Mouse (Mus musculus): Measurements from ENCODE around the gene Tifa. TPM values are rescaled to one million over a fixed set of nuclear protein-coding genes. Genes with fewer than 3 reads are reported as not detected.

The Tifa gene
- total and polyA plus RNA-seq, 3 experiments, result 1.4 to 3.2 (median 2.8) TPM

- H3K4me1 ChIP-seq (ENCODE audit: control insufficient read depth in 1 of 2, insufficient read depth in 2 of 2), result no peaks in the 10 kb centered on the region
- H3K79me2 ChIP-seq (replicated peaks; ENCODE audit: control insufficient read depth, extremely low read depth, insufficient read depth, poor library complexity, severe bottlenecking), result no peaks in the 10 kb centered on the region
- H3K9me3 ChIP-seq (replicated peaks; ENCODE audit: low read length), result no peaks in the 10 kb centered on the region
- no peak overlapping the region for H3K9ac ChIP-seq (ENCODE audit: insufficient read depth, low read depth)
- no peak overlapping the region for H3K4me2 ChIP-seq (ENCODE audit: insufficient read depth, low read depth, poor library complexity, severe bottlenecking)
- in situ Hi-C loops (cut with MboI; ENCODE audit: low pct_ligation_motif_present, low pct_unique_long_range_greater_than_20kb, low sequenced_read_pairs) (no loop called here), dilution Hi-C loops (cut with MboI; ENCODE audit: extremely low pct_ligation_motif_present, extremely low pct_unique_long_range_greater_than_20kb, low sequenced_read_pairs) (no loop called here)
- no peak for DNase-seq (ENCODE audit: extremely low read depth)
- H3K36me3 ChIP-seq (replicated peaks in 1 of 2; ENCODE audit: control insufficient read depth in 1 of 2, insufficient read depth in 1 of 2, low read length in 1 of 2), result peaks cover 27 to 43% of the 10 kb centered on the region in 2 experiments
- H3K4me3 ChIP-seq (replicated peaks in 1 of 3; ENCODE audit: low read depth in 2 of 3, low read length in 2 of 3, poor library complexity in 1 of 3), result no peak overlapping the region
- no peak for TF ChIP-seq POLR2AphosphoS2 (IDR thresholded peaks at IDR 0.05; ENCODE audit: low read depth, low read length)
- no peak for TF ChIP-seq BHLHE40 (IDR thresholded peaks at IDR 0.05; ENCODE audit: low read depth, low read length)
- TF ChIP-seq IRF4 (IDR thresholded peaks at IDR 0.05; ENCODE audit: low read depth, low read length), result no peak
- no peak for TF ChIP-seq RCOR1 (conservative IDR thresholded peaks at IDR 0.05; ENCODE audit: low read depth, low read length)
- TF ChIP-seq ETS1 (conservative IDR thresholded peaks at IDR 0.05; ENCODE audit: low read depth, low read length), result no peak
- TF ChIP-seq MEF2A (IDR thresholded peaks at IDR 0.05; ENCODE audit: borderline replicate concordance, low read depth, low read length), result no peak
- TF ChIP-seq MAZ (IDR thresholded peaks at IDR 0.05; ENCODE audit: low read depth, low read length), result no peak
- no peak for TF ChIP-seq TCF12 (IDR thresholded peaks at IDR 0.05; ENCODE audit: low read depth, low read length)
- no peak overlapping the region for H3K27ac ChIP-seq (ENCODE audit: insufficient read depth, low read depth)
- H3K27me3 ChIP-seq (replicated peaks), result no peaks in the 10 kb centered on the region
Measured at GRCm38 (mm10) chr3:127805071-127805470, 15.5 kb downstream of the Tifa start.

- Histone ChIP-seq H3K27ac (ENCODE audit: insufficient read depth, low read depth) (no peak overlapping the region), H3K4me3 (replicated peaks in 1 of 3; ENCODE audit: low read depth in 2 of 3, low read length in 2 of 3, poor library complexity in 1 of 3) (no peak overlapping the region), H3K4me1 (ENCODE audit: control insufficient read depth in 1 of 2, insufficient read depth in 2 of 2) (no peaks in the 10 kb centered on the region), H3K27me3 (replicated peaks) (no peaks in the 10 kb centered on the region), H3K9ac (ENCODE audit: insufficient read depth, low read depth) (no peak overlapping the region), H3K9me3 (replicated peaks; ENCODE audit: low read length) (no peaks in the 10 kb centered on the region), H3K36me3 (replicated peaks in 1 of 2; ENCODE audit: control insufficient read depth in 1 of 2, insufficient read depth in 1 of 2, low read length in 1 of 2) (peaks cover 32 to 49% of the 10 kb centered on the region in 2 experiments), H3K79me2 (replicated peaks; ENCODE audit: control insufficient read depth, extremely low read depth, insufficient read depth, poor library complexity, severe bottlenecking) (no peaks in the 10 kb centered on the region), H3K4me2 (ENCODE audit: insufficient read depth, low read depth, poor library complexity, severe bottlenecking) (no peak overlapping the region)
- dilution Hi-C loops (cut with MboI; ENCODE audit: extremely low pct_ligation_motif_present, extremely low pct_unique_long_range_greater_than_20kb, low sequenced_read_pairs) (no loop called here), in situ Hi-C loops (cut with MboI; ENCODE audit: low pct_ligation_motif_present, low pct_unique_long_range_greater_than_20kb, low sequenced_read_pairs) (no loop called here)
- DNase-seq (ENCODE audit: extremely low read depth), result no peak
- no peak for TF ChIP-seq EP300 (IDR thresholded peaks at IDR 0.05; ENCODE audit: low read length)
- TF ChIP-seq ZMIZ1 (IDR thresholded peaks at IDR 0.05; ENCODE audit: low read depth, low read length), result no peak
- TF ChIP-seq RCOR1 (conservative IDR thresholded peaks at IDR 0.05; ENCODE audit: low read depth, low read length), result no peak
- no peak for TF ChIP-seq HCFC1 (IDR thresholded peaks at IDR 0.05; ENCODE audit: low read depth, low read length)
Measured at GRCm38 (mm10) chr3:127805991-127806390, 16.4 kb downstream of the Tifa start.

- Histone ChIP-seq H3K4me1 (ENCODE audit: control insufficient read depth in 1 of 2, insufficient read depth in 2 of 2) (no peaks in the 10 kb centered on the region), H3K4me3 (replicated peaks in 1 of 3; ENCODE audit: low read depth in 2 of 3, low read length in 2 of 3, poor library complexity in 1 of 3) (no peak overlapping the region), H3K9ac (ENCODE audit: insufficient read depth, low read depth) (no peak overlapping the region), H3K27me3 (replicated peaks) (no peaks in the 10 kb centered on the region), H3K36me3 (replicated peaks in 1 of 2; ENCODE audit: control insufficient read depth in 1 of 2, insufficient read depth in 1 of 2, low read length in 1 of 2) (peaks cover 39 to 63% of the 10 kb centered on the region in 2 experiments), H3K4me2 (ENCODE audit: insufficient read depth, low read depth, poor library complexity, severe bottlenecking) (no peak overlapping the region), H3K27ac (ENCODE audit: insufficient read depth, low read depth) (no peak overlapping the region), H3K79me2 (replicated peaks; ENCODE audit: control insufficient read depth, extremely low read depth, insufficient read depth, poor library complexity, severe bottlenecking) (no peaks in the 10 kb centered on the region), H3K9me3 (replicated peaks; ENCODE audit: low read length) (no peaks in the 10 kb centered on the region)
- in situ Hi-C loops (cut with MboI; ENCODE audit: low pct_ligation_motif_present, low pct_unique_long_range_greater_than_20kb, low sequenced_read_pairs), result no loop called here
- no peak for DNase-seq (ENCODE audit: extremely low read depth)
- TF ChIP-seq POLR2A (IDR thresholded peaks at IDR 0.05; ENCODE audit: low read depth, low read length) (no peak), BHLHE40 (IDR thresholded peaks at IDR 0.05; ENCODE audit: low read depth, low read length) (no peak), MYC (IDR thresholded peaks at IDR 0.05; ENCODE audit: low read depth, low read length) (no peak), JUND (conservative IDR thresholded peaks at IDR 0.05; ENCODE audit: low read depth, low read length) (no peak), MAX (IDR thresholded peaks at IDR 0.05; ENCODE audit: low read length) (no peak), KAT2A (IDR thresholded peaks at IDR 0.05; ENCODE audit: insufficient replicate concordance, low read length) (no peak), HCFC1 (IDR thresholded peaks at IDR 0.05; ENCODE audit: low read depth, low read length) (no peak), ETS1 (conservative IDR thresholded peaks at IDR 0.05; ENCODE audit: low read depth, low read length) (no peak), CHD2 (IDR thresholded peaks at IDR 0.05; ENCODE audit: low read length) (no peak), NRF1 (IDR thresholded peaks at IDR 0.05; ENCODE audit: low read depth, low read length) (no peak)
- dilution Hi-C loops (cut with MboI; ENCODE audit: extremely low pct_ligation_motif_present, extremely low pct_unique_long_range_greater_than_20kb, low sequenced_read_pairs), result no loop called here
Measured at GRCm38 (mm10) chr3:127807846-127808245, 18.2 kb downstream of the Tifa start.

Data from CH12.LX (cell line).